Mouse (Mus musculus) heart, embryonic 11.5 days (tissue): ENCODE data around the gene Mettl3. TPM values are rescaled to one million over a fixed set of nuclear protein-coding genes. Genes with fewer than 3 reads are reported as not detected.
"Not testable (repeated sequence)": the region's sequence is repeated elsewhere in the genome, so short reads cannot be mapped to it uniquely, and the experiment has no call there.

Source experiments
- ATAC-seq: fragments of 200-750 bp; cut with Nextera tagmentation; replicated peaks from 2 replicates; pipeline ENCODE4 v1.8.0; 2017; ENCODE audit warnings: moderate library complexity; ENCODE audit not compliant: insufficient number of reproducible peaks, low FRiP score, low TSS enrichment
- H3K27ac ChIP-seq: fragments of 300-500 bp; sonication (generic); 2 replicates; pipeline ENCODE4 v1.5.1; 2014; ENCODE audit warnings: mild to moderate bottlenecking, low read depth, low read length
- H3K27me3 ChIP-seq: fragments of 300-500 bp; sonication (generic); 2 replicates; pipeline ENCODE4 v1.6.1; 2014; ENCODE audit warnings: mild to moderate bottlenecking, low read length, mixed read lengths; ENCODE audit not compliant: control insufficient read depth, insufficient read depth
- H3K36me3 ChIP-seq: fragments of 300-500 bp; sonication (generic); 2 replicates; pipeline ENCODE4 v1.6.1; 2014; ENCODE audit warnings: mild to moderate bottlenecking, low read length, moderate library complexity, mixed read lengths; ENCODE audit not compliant: control insufficient read depth, insufficient read depth
- H3K4me1 ChIP-seq: fragments of 300-500 bp; sonication (generic); 2 replicates; pipeline ENCODE4 v1.6.1; 2014; ENCODE audit warnings: low read length; ENCODE audit not compliant: control insufficient read depth, insufficient read depth
- H3K4me2 ChIP-seq: fragments of 300-500 bp; sonication (generic); 2 replicates; pipeline ENCODE4 v1.6.1; 2014; ENCODE audit warnings: mild to moderate bottlenecking, moderate library complexity
- H3K4me3 ChIP-seq: fragments of 300-500 bp; sonication (generic); 2 replicates; pipeline ENCODE4 v1.5.1; 2014; ENCODE audit warnings: low read depth, low read length
- H3K9ac ChIP-seq: fragments of 300-500 bp; sonication (generic); 2 replicates; pipeline ENCODE4 v1.6.1; 2014; ENCODE audit warnings: mild to moderate bottlenecking, low read depth, low read length, moderate library complexity
- H3K9me3 ChIP-seq: fragments of 300-500 bp; sonication (generic); replicated peaks from 2 replicates; pipeline ENCODE4 v1.6.1; 2016; ENCODE audit warnings: low read length; ENCODE audit not compliant: control insufficient read depth
- WGBS: fragments of 180-500 bp; shearing (Covaris S2); extraction: QIAGEN DNeasy Blood & Tissue Kit; methylation state at CpG from one replicate; pipeline ENCODE4 v1.1.7; 2014; ENCODE audit not compliant: insufficient replicate concordance; 5-methylcytosine and 5-hydroxymethylcytosine counted together
- polyA plus RNA-seq: library from polyadenylated mRNA; unstranded; fragments of >200 nt; fragmentation: Nextera tagmentation; extraction: Ambion mirVana; gene quantifications from 2 replicates; pipeline ENCODE4 v1.2.1, GENCODE M21; 2014

The Mettl3 gene
- polyA plus RNA-seq, 1 experiment from 2014 or later, result 29.3 TPM

DNA sequence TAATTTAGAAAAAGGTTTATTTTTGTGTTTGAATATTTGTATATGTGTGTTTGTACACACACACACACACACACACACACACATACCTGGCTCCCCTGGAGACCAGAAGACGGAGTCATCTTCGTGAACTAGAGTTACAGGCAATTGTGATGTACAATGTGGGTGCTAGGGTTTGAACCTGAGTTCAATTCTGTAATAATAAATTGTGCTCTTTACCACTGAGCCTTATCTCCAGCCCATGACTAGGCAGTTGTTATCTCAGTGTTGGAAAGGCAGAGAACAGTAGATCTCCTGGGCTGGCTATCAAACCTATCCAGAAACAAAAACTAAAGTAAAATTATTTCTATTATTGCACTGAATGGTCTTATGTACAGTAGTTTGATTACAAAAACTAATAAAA is 1.2 kb upstream of the Mettl3 start:
- 95% methylated on average over 2 of the region's 2 CpGs for WGBS
- no peak overlapping the region for H3K4me2 ChIP-seq
- no peak overlapping the region for H3K4me3 ChIP-seq
- peaks cover 4% of the 10 kb centered on the region; the same call in 1 of the 2 replicates for H3K36me3 ChIP-seq
- ATAC-seq, result no peak
- H3K27me3 ChIP-seq, result no peaks in the 10 kb centered on the region
- H3K27ac ChIP-seq, result no peak overlapping the region
- no peaks in the 10 kb centered on the region for H3K4me1 ChIP-seq
- H3K9me3 ChIP-seq, result no peaks in the 10 kb centered on the region
- no peak overlapping the region for H3K9ac ChIP-seq

DNA sequence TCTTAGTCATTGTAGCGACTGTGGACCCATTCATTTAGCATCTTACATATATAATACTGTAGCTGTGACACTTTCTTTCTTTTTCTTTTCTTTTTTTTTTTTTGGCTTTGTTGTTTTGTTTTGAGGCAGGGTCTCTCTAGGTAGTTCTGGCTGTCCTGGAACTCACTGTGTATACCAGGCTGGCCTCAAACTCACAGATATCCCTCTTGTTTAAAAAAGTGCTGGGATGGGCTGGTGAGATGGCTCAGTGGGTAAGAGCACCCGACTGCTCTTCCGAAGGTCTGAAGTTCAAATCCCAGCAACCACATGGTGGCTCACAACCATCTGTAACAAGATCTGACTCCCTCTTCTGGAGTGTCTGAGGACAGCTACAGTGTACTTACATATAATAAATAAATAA is 1.4 kb downstream of the Mettl3 start:
- ATAC-seq, H3K4me1 ChIP-seq, H3K27ac ChIP-seq, H3K27me3 ChIP-seq, H3K9me3 ChIP-seq, H3K4me2 ChIP-seq, H3K9ac ChIP-seq, H3K4me3 ChIP-seq: not testable (repeated sequence)
- H3K36me3 ChIP-seq, result peaks cover 10% of the 10 kb centered on the region
- 84% methylated on average over 3 of the region's 3 CpGs for WGBS

DNA sequence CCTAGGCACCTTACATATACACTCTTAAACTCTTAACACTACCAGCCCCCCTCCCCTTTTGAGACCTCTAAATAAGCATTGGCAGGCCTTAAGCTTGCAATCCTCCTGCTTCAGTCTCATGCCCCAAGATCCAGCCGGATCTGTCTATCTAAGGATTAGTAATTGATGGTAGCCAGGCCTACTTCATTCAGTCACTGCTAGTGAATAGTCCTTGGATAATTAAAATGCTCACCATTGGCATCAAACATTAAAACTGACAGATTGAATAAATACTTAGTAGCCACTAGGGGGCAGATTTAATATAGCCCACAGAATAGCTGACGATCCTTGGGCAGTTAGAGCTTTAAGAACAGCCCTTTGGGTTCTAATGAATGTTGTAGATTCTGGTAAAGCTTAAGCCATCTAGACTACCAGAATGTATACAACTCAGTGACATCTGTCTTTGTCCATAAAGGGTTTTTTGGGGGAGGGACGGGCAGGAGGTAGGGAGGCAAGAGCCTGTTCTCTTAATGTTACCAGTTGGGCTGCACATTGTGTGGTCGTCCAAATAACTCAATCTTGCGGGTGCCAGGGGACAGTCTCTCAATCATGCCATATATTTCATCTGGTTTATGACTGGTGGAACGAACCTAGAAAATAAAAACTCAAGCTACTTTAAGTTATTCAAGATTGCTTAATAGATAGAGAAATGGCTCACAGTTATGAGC is 9.2 kb downstream of the Mettl3 start:
- H3K4me1 ChIP-seq, result no peaks in the 10 kb centered on the region
- H3K4me3 ChIP-seq, result no peak overlapping the region
- peaks cover 36% of the 10 kb centered on the region for H3K36me3 ChIP-seq
- H3K9ac ChIP-seq, result no peak overlapping the region
- 75% methylated on average over 6 of the region's 6 CpGs for WGBS
- H3K4me2 ChIP-seq, result no peak overlapping the region
- no peak for ATAC-seq
- no peak overlapping the region for H3K27ac ChIP-seq
- no peaks in the 10 kb centered on the region for H3K9me3 ChIP-seq
- no peaks in the 10 kb centered on the region for H3K27me3 ChIP-seq

DNA sequence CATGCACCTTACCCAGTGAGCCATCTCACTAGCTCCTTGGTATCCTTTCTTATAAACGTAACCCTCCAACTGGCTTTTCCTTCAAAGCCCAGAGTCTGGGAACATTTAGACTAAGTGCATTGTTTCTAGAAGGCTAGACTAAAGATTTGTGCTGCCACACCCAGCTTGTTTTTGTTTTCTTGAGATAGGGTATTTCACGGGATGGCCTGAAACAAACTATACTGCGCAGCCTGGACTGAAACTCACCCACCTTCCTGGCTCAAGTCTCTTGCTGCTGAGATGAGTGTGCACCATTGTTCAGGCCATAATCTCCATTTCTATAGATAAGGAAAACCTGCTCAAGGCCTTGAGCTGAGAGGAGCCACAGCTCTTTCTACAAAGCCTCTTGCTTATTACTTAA is 20.7 kb downstream of the Mettl3 start:
- no peaks in the 10 kb centered on the region for H3K27me3 ChIP-seq
- H3K9me3 ChIP-seq, result no peaks in the 10 kb centered on the region
- 71% methylated on average over 3 of the region's 3 CpGs for WGBS

DNA sequence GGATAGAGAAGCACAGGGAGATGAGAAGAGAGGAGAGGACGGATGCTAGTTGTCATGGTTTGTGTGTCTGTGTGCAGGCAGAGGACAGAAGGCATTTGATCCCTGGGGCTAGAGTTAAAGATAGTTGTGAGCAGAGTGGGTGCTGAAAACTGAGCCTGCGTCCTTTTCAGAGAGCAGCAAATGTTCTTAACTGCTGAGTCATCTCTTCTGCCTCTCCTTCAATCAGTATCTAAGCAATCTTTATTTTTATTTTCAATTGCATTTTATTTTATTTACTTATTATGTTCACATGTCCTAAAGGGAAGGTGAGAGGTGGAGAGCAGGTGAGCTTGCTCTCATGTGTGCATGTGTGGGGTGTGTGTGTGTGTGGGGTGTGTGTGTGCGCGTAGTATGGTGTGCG is 21.3 kb downstream of the Mettl3 start:
- WGBS, result 90% methylated on average over 5 of the region's 5 CpGs
- Histone ChIP-seq H3K4me1 (peaks cover 7% of the 10 kb centered on the region), H3K4me3 (no peak overlapping the region), H3K27me3 (no peaks in the 10 kb centered on the region), H3K27ac (no peak overlapping the region), H3K36me3 (peaks cover 15% of the 10 kb centered on the region), H3K4me2 (no peak overlapping the region), H3K9me3 (no peaks in the 10 kb centered on the region), H3K9ac (no peak overlapping the region)
- no peak for ATAC-seq

More for the DNA sequence above, 20.7 kb downstream of the Mettl3 start:
- peaks cover 15% of the 10 kb centered on the region for H3K36me3 ChIP-seq
- H3K9ac ChIP-seq, result no peak overlapping the region
- peaks cover 7% of the 10 kb centered on the region for H3K4me1 ChIP-seq
- no peak overlapping the region for H3K27ac ChIP-seq
- ATAC-seq, result no peak
- H3K4me2 ChIP-seq, result no peak overlapping the region
- no peak overlapping the region for H3K4me3 ChIP-seq

DNA sequence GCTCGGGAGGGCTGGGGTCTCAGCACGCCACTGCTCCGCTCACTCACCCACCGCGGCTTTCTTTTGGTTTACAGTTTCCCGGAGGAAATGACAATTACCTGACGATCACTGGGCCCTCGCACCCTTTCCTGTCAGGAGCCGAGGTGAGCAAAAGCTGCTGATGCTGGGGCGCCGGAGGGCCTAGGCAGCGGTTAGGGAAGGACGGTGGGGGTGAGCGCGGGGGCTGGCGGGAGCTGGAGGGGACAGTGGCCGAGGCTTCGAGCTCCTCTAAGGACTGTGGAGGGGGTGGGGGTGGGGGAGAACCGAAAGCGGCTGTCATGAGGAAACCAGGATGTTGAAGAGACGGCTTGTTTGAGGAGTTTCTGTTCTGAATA is 25.2 kb downstream of the Mettl3 start:
- peak overlapping the region; percentile 76 for H3K4me2 ChIP-seq
- peak overlapping the region; percentile 80 for H3K27ac ChIP-seq
- ATAC-seq, result peak; percentile 43
- no peaks in the 10 kb centered on the region for H3K9me3 ChIP-seq
- H3K4me3 ChIP-seq, result peak overlapping the region; percentile 92
- H3K9ac ChIP-seq, result peak overlapping the region; percentile 80
- no peaks in the 10 kb centered on the region for H3K27me3 ChIP-seq
- 1% methylated on average over 21 of the region's 21 CpGs for WGBS
- H3K4me1 ChIP-seq, result peaks cover 7% of the 10 kb centered on the region
- H3K36me3 ChIP-seq, result no peaks in the 10 kb centered on the region

DNA sequence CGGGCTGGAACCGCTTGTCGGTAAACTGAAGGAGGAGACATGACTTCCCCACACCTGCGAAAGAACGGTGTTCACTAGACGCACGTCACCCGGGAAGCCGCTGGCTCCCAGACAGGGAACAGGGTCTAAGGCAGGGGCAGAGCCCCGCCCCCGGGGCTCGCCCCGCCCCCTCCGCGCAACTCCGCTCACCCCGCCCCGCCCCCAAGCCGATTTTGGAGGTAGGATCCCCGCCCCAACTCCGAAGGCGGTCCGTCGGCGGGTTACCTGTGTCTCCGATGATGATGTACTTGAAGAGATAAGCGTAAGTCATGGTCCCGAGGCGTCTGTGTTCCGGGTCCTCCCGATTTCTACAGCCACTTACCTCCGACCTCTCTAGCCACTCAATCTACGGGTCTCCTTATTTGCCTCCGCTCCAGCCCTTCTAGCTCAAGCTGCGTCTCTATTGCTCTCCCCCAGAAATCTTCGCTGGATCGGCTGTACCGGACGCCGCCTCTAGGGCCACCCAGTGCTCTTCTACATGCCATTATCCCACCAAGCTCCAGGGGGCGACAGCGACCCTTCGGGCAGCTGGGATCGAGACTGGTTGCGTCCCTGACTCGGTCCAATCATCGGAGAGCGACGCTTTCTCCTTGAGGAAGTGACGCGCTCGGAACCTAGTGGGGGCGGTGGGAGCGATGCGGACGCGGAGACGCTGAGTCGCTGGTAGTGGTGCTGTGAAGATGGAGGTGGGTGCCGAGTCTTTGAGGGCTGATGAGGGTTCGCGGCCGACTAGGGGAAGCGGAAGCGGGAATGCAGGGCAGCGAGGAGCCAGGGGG is 25.8 kb downstream of the Mettl3 start, which contains the start of the genes Tox4 and Rab2b:
Tox4 (plus strand) TSS at position 215 of the 815 bp plus-strand sequence.
Rab2b (minus strand) TSS at position 614 of the 815 bp plus-strand sequence.
- H3K9me3 ChIP-seq, result no peaks in the 10 kb centered on the region
- H3K4me2 ChIP-seq, result peak within 1 kb of the TSS; percentile 76
- H3K4me1 ChIP-seq, result peaks cover 7% of the 10 kb centered on the region
- peak; percentile 96 for ATAC-seq
- peak within 1 kb of the TSS; percentile 92 for H3K4me3 ChIP-seq
- no peaks in the 10 kb centered on the region for H3K27me3 ChIP-seq
- H3K27ac ChIP-seq, result peak within 1 kb of the TSS; percentile 80
- peak within 1 kb of the TSS; percentile 80 for H3K9ac ChIP-seq
- WGBS, result under 1% methylated on average over 65 of the region's 66 CpGs
- H3K36me3 ChIP-seq, result 0 out of 2 replicates have a peak, but pooled peaks cover 2% of the 10 kb centered on the region

DNA sequence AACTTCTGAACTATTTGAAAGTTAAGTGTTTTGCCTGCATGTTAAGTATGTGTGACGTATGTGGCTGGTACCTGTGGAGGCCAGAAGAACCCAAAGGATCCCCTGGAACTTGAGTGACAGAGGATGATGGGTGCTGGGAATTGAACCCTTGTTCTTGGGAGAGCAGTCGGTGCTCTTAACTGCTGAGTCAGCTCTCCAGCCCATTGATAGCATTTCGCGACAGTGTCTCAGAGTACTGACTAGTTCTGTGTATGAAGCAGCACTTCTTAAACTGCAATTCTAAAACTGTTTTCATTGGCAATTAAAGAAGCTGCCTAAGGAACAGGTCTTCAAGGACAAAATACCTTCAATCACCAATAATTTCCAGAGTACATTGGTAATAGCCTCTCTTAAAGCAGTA is 27.7 kb downstream of the Mettl3 start:
- H3K9me3 ChIP-seq, result no peaks in the 10 kb centered on the region
- WGBS, result 84% methylated on average over 4 of the region's 4 CpGs

More for the DNA sequence above, 27.7 kb downstream of the Mettl3 start:
- H3K4me1 ChIP-seq, result peaks cover 7% of the 10 kb centered on the region
- H3K36me3 ChIP-seq, result 0 out of 2 replicates have a peak, but pooled peaks cover 2% of the 10 kb centered on the region
- ATAC-seq, result no peak
- no peak overlapping the region for H3K4me2 ChIP-seq
- no peaks in the 10 kb centered on the region for H3K27me3 ChIP-seq
- H3K27ac ChIP-seq, result no peak overlapping the region
- H3K4me3 ChIP-seq, result no peak overlapping the region
- H3K9ac ChIP-seq, result no peak overlapping the region
